Mouse (Mus musculus): ENCODE results near the gene Dhcr7.

Gene Dhcr7

GRCm38 (mm10) chr7:143822375-143823265, at the start of gene Dhcr7, which contains the start of gene Nadsyn1:
Dhcr7 (plus strand) TSS chr7:143823145.
Nadsyn1 (minus strand) TSS chr7:143822849.
- DNase-seq (ENCODE audit: low spot score in 2 of 2) = peak; percentile 99

- no peak for DNase-seq (ENCODE audit: low spot score in 2 of 2)
Observed at GRCm38 (mm10) chr7:143776137-143776536, 46.8 kb upstream of the Dhcr7 start.

GRCm38 (mm10) chr7:143777375-143777774, 45.6 kb upstream of the Dhcr7 start:
- no peak for DNase-seq (ENCODE audit: low spot score in 2 of 2)

- no peak for DNase-seq (ENCODE audit: low spot score in 2 of 2)
Observed at GRCm38 (mm10) chr7:143783378-143783995, 39.5 kb upstream of the Dhcr7 start.

- DNase-seq (ENCODE audit: low spot score in 2 of 2) = peak; percentile 59 to 63
Observed at GRCm38 (mm10) chr7:143783996-143784829, 38.7 kb upstream of the Dhcr7 start, which contains the start of gene Mrgpre. Mrgpre (minus strand) TSS chr7:143784500.

GRCm38 (mm10) chr7:143792336-143792985, 30.5 kb upstream of the Dhcr7 start:
- no peak for DNase-seq (ENCODE audit: low spot score in 2 of 2)

- peak in 1 of 2 experiments; percentile 57 for DNase-seq (ENCODE audit: low spot score in 2 of 2)
Observed at GRCm38 (mm10) chr7:143793121-143793520, 29.8 kb upstream of the Dhcr7 start.

GRCm38 (mm10) chr7:143798783-143799182, 24.2 kb upstream of the Dhcr7 start:
- DNase-seq (ENCODE audit: low spot score in 2 of 2) = no peak

GRCm38 (mm10) chr7:143800770-143801169, 22.2 kb upstream of the Dhcr7 start:
- DNase-seq (ENCODE audit: low spot score in 2 of 2) = no peak

GRCm38 (mm10) chr7:143801195-143802065, 21.5 kb upstream of the Dhcr7 start:
- DNase-seq (ENCODE audit: low spot score in 2 of 2) = no peak

GRCm38 (mm10) chr7:143805199-143805624, 17.7 kb upstream of the Dhcr7 start:
- DNase-seq (ENCODE audit: low spot score in 2 of 2) = no peak

GRCm38 (mm10) chr7:143808909-143809308, 14.0 kb upstream of the Dhcr7 start:
- peak; percentile 45 to 67 for DNase-seq (ENCODE audit: low spot score in 2 of 2)

GRCm38 (mm10) chr7:143819201-143819600, 3.7 kb upstream of the Dhcr7 start:
- no peak for DNase-seq (ENCODE audit: low spot score in 2 of 2)

GRCm38 (mm10) chr7:143821241-143821640, 1.7 kb upstream of the Dhcr7 start:
- no peak for DNase-seq (ENCODE audit: low spot score in 2 of 2)

GRCm38 (mm10) chr7:143823266-143823605, 291 bp downstream of the Dhcr7 start:
- no peak for DNase-seq (ENCODE audit: low spot score in 2 of 2)

- no peak for DNase-seq (ENCODE audit: low spot score in 2 of 2)
Observed at GRCm38 (mm10) chr7:143826985-143827384, 4.0 kb downstream of the Dhcr7 start.

- DNase-seq (ENCODE audit: low spot score in 2 of 2) = peak; percentile 94 to 95
Observed at GRCm38 (mm10) chr7:143829504-143830331, 6.8 kb downstream of the Dhcr7 start.

- DNase-seq (ENCODE audit: low spot score in 2 of 2) = peak in 1 of 2 experiments; percentile 22
Observed at GRCm38 (mm10) chr7:143830399-143830798, 7.5 kb downstream of the Dhcr7 start.

- no peak for DNase-seq (ENCODE audit: low spot score in 2 of 2)
Observed at GRCm38 (mm10) chr7:143832196-143832595, 9.3 kb downstream of the Dhcr7 start.

- no peak for DNase-seq (ENCODE audit: low spot score in 2 of 2)
Observed at GRCm38 (mm10) chr7:143832611-143833010, 9.7 kb downstream of the Dhcr7 start.
